Mouse (Mus musculus) left cerebral cortex, postnatal 14 days (tissue): ENCODE measurements around the gene Cherp. TPM values are rescaled to one million over a fixed set of nuclear protein-coding genes. Genes with fewer than 3 reads are reported as not detected.

Experiments used
- DNase-seq, 2 experiments: peaks; one replicate each; pipeline ENCODE4 v3.0.0; 2021 to 2022; ENCODE audit warnings: low spot score in 2 of 2, mixed read lengths in 1 of 2
- intact Hi-C: fragments of 180-260 bp; cut with DNase I; formaldehyde crosslinking; loops from one replicate; pipeline ENCODE4 v1.15.1; 2025
- microRNA-seq, 2 experiments: library from miRNA; unstranded; fragments of <30 nt; microRNA quantifications; one replicate each; pipeline ENCODE4 v1.2.0; 2022
- total RNA-seq, 2 experiments: library from RNA; stranded (reverse); gene quantifications; 2 replicates each; pipeline ENCODE4 v1.2.3; 2021

Gene Cherp
- total RNA-seq, 2 experiments from 2014 or later = 68.9 to 77.4 TPM

DNA sequence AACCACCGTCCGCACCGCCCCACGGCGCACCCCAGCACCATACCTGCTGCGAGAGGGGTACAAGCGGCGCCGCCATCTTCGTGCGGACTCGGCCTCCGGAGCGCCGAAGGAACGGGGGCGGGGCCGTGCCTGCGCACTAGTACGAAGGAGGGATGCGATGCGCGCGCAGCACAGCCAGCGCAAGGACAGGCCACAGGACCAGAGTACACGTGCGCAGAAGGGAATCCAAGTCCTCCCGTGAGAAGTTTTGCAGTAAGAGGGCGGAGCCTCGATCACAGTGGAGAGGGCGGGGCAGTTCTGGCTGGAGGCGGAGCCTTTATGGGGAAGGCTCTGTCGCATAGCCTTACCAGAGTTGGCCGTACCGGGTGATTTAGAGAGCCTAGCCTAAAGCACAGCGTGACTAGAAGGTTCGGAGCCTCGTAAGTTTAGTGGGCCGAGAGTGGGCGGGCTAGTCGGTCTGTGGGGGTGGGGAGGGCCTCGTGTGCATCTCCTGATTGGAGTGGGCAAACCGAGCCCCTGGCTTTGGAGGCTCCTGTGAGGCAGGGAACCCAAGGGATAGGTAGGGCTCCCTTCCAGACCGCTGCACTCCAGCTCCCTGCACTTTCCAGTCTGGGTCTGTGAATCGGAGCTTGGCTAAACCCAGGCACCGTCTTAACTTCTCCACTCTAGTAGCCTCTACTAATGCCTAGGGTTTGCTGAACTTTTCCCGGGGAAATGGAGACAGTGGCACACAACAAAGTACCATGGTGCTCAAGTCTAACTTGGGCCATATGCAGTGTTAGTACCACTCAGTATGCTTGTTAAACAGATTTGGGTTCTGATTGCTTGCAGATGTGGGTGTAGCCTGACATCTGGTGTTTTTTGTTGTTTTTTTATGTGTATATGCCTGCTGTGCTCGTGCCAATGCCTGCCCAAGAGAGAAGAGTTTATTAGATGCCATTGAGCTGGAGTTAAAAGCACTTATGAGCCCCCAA lies 53.4 kb downstream of the Cherp start, which contains the start of gene Eps15l1:
Gene Eps15l1, minus strand, starts transcription at position 99 of the 974 bp plus-strand sequence.
- intact Hi-C loops = no loop called here
- peak; percentile 99 for DNase-seq

- peak; percentile 36 to 37 for DNase-seq
- intact Hi-C loops = no loop called here
Measured at GRCm38 (mm10) chr8:72420571-72421361, 54.3 kb downstream of the Cherp start.

DNA sequence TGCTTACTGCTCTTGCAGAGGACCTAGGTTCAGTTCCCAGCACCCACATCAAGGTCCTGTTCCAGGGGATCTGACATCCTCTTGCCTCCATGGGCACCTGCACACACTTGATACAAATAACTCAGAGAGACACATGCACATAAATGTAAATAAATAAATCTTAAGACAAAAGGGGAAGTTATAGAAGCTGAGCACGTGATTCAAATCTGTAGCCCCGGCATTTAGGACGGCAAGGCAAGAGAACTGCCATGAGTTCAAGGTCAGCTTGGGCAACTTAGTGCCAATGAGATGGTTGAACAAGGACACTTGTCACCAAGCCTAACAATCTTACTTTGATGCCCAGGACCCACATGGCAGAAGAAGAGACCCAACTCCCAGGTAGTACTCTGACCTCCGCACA lies 57.0 kb downstream of the Cherp start:
- intact Hi-C loops = no loop called here
- DNase-seq = no peak

DNA sequence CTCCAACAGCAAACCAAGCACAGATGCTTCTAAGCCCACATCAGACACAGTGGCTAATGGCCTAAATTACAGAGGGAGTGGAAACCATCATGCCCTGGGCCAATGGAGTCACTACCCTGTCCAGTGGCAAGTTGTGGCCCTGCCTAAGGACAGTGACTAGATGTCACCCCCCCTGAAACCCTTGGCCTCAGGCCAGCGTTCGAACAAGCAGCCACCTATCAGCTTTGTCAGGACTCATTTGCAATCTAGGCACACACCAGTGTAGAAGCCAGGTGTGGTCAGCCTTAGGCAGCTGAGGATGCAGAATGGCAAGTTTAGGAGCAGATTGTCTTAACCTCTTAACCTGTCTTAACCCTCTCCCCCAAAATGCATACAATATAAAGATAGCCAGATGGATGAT lies 59.8 kb downstream of the Cherp start:
- intact Hi-C loops = no loop called here
- DNase-seq = no peak

DNA sequence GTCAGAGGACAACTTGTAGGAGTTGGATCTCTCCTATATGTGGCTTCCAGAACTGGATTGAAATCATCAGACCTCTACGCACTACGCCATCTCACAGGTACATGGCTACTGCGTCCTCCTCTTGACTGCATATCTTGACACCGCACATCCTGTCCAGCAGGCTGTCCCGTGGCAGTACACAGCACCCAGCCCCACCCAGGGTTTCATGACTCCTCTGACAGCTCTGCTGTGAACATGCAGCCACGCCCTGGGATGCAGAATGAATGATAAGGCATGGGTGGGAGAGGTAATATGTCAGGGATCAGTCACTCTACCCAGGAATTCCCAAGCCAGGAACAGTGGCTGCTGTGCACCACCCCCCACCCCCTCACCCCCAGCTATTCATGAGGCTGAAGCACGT lies 61.2 kb downstream of the Cherp start:
- intact Hi-C loops = no loop called here
- no peak for DNase-seq

Small RNAs within 50 kb of the gene (microRNA-seq; reads per million reads assigned to microRNA genes)
- gene Mir7068 = 5.0 to 9.1 reads per million in 2 experiments

Other genes starting within 250 kb of the Cherp start
- 100 to 1,000 TPM; 100 to 104 TPM for gene Ap1m1, start 235.2 kb downstream of the Cherp start, total RNA-seq
- 1 to 10 TPM; 5.1 to 8.7 TPM for gene Gm10282, start 170.0 kb downstream of the Cherp start, total RNA-seq
- 10 to 100 TPM; 16.6 to 21.2 TPM for gene Klf2, start 156.2 kb downstream of the Cherp start, total RNA-seq
- gene Eps15l1, start 53.8 kb downstream of the Cherp start, total RNA-seq = 10 to 100 TPM; 63.3 to 69.5 TPM
- 1 to 10 TPM in 1 of 2 experiments, under 1 TPM in 1; 0.86 to 1.2 TPM for gene Calr3, start 31.4 kb downstream of the Cherp start, total RNA-seq
- 10 to 100 TPM; 11.4 to 12.6 TPM for gene 1700030K09Rik, start 31.3 kb downstream of the Cherp start, total RNA-seq
- 10 to 100 TPM; 50.8 to 53.8 TPM for gene Slc35e1, start 17.4 kb upstream of the Cherp start, total RNA-seq
- gene Med26, start 73.0 kb upstream of the Cherp start, total RNA-seq = 1 to 10 TPM; 8.5 to 9.8 TPM
- 100 to 1,000 TPM; 125 to 126 TPM for gene Smim7, start 95.9 kb upstream of the Cherp start, total RNA-seq
- 100 to 1,000 TPM; 136 to 148 TPM for gene Tmem38a, start 96.8 kb upstream of the Cherp start, total RNA-seq
- gene Nwd1, start 171.5 kb upstream of the Cherp start, total RNA-seq = 10 to 100 TPM; 33.7 to 36.7 TPM
- gene Sin3b, start 248.1 kb upstream of the Cherp start, total RNA-seq = 100 to 1,000 TPM; 139 to 152 TPM